Mouse (Mus musculus): ENCODE measurements at regions not wholly inside any gene's neighbourhood (a gene's known extent, or its start where the extent isn't known, plus 50 kb on each side); places are given as distances from the start of the nearest gene placed in this dataset.

- TF ChIP-seq CTCF (IDR thresholded peaks at IDR 0.05; ENCODE audit: borderline replicate concordance, insufficient read depth, low read length) (no peak), POLR2A (IDR thresholded peaks at IDR 0.05; ENCODE audit: low read depth, low read length) (no peak)
These were observed 344.0 kb upstream of the Nova1 start for GRCm38 (mm10) chr12:47162624-47163151.
